Mouse (Mus musculus): ENCODE results near the gene Ptpn6. TPM values are rescaled to one million over a fixed set of nuclear protein-coding genes. Genes with fewer than 3 reads are reported as not detected.

Ptpn6 gene
- 1 to 10 TPM; 4.6 to 6.4 TPM for total RNA-seq (2021)
- long read RNA-seq, experiment 1, transcript Ptpn6-202 (16 exons, 2,219 nt) = major isoform, 7 of 13 reads
- long read RNA-seq, experiment 1, partial matches to known transcripts = 3 of 13 reads
- long read RNA-seq, experiment 1, other reads (novel, unspliced or antisense) = 3 of 13 reads
- long read RNA-seq, experiment 2, transcript Ptpn6-202 (16 exons, 2,219 nt) = major isoform, 9 of 11 reads
- long read RNA-seq, experiment 2, partial matches to known transcripts = 0 of 11 reads
- long read RNA-seq, experiment 2, other reads (novel, unspliced or antisense) = 1 of 11 reads

GRCm38 (mm10) chr6:124738511-124739023 is at the start of gene Ptpn6:
Ptpn6 (minus strand) TSS chr6:124738714.
- DNase-seq (ENCODE audit: low spot score in 2 of 2) = no peak

GRCm38 (mm10) chr6:124787722-124788121 is 49.2 kb upstream of the Ptpn6 start:
- DNase-seq (ENCODE audit: low spot score in 2 of 2) = no peak

GRCm38 (mm10) chr6:124786756-124787420 is 48.4 kb upstream of the Ptpn6 start:
- DNase-seq (ENCODE audit: low spot score in 2 of 2) = no peak

- DNase-seq (ENCODE audit: low spot score in 2 of 2) = no peak
These were observed 43.9 kb upstream of the Ptpn6 start for GRCm38 (mm10) chr6:124782436-124782835.

- no peak for DNase-seq (ENCODE audit: low spot score in 2 of 2)
These were observed 42.4 kb upstream of the Ptpn6 start for GRCm38 (mm10) chr6:124780917-124781316.

GRCm38 (mm10) chr6:124779984-124780416 is 41.5 kb upstream of the Ptpn6 start:
- DNase-seq (ENCODE audit: low spot score in 2 of 2) = no peak

- peak in 1 of 2 experiments; percentile 29 for DNase-seq (ENCODE audit: low spot score in 2 of 2)
These were observed 40.9 kb upstream of the Ptpn6 start, which contains the start of gene Lrrc23 for GRCm38 (mm10) chr6:124779222-124779983. Lrrc23 (minus strand) TSS chr6:124779727.

GRCm38 (mm10) chr6:124770511-124770910 is 32.0 kb upstream of the Ptpn6 start:
- DNase-seq (ENCODE audit: low spot score in 2 of 2) = no peak

DNA sequence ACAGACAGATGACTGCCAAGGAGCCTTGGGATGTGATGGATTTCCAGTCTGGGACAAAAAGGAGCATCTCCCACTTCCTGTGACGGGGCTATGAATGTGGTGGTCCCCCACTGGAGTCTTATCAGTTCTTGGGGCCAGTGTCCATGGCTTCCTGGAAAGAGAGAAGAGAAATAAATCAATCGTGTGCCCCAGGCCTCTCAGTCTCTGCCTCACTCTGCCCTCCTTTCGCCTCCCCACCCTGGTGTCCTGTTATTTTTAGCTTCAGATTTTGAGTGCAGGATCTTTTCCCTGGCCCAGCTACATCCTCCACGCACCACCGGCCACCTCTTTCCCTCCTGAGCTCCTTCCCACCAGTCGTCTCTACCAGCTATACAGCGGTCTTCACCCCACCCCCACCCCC is 31.5 kb upstream of the Ptpn6 start:
- DNase-seq (ENCODE audit: low spot score in 2 of 2) = no peak

- DNase-seq (ENCODE audit: low spot score in 2 of 2) = peak; percentile 59 to 69
These were observed 30.7 kb upstream of the Ptpn6 start, which contains the start of gene Eno2 for GRCm38 (mm10) chr6:124769101-124769765. Eno2 (minus strand) TSS chr6:124769673.

GRCm38 (mm10) chr6:124768704-124769044 is 30.2 kb upstream of the Ptpn6 start:
- DNase-seq (ENCODE audit: low spot score in 2 of 2) = no peak

GRCm38 (mm10) chr6:124767920-124768703 is 29.6 kb upstream of the Ptpn6 start:
- DNase-seq (ENCODE audit: low spot score in 2 of 2) = no peak

DNA sequence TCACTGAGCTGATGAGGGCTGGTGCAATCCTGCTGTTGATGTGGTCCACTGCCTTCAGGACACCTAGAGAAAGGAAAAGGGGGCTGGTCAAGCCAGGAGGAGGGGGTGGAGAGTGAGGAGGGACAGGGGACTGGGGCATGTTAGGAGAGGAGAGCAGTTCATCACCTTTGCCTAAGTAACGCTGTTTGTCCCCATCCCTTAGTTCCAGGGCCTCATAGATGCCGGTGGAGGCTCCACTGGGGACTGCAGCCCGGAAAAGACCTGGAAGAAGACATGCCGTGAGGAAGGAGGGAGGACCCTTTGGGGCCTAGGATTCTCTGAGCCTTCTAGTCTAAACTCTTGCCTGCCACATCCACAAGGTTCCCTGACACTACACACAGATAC is 29.0 kb upstream of the Ptpn6 start:
- no peak for DNase-seq (ENCODE audit: low spot score in 2 of 2)

DNA sequence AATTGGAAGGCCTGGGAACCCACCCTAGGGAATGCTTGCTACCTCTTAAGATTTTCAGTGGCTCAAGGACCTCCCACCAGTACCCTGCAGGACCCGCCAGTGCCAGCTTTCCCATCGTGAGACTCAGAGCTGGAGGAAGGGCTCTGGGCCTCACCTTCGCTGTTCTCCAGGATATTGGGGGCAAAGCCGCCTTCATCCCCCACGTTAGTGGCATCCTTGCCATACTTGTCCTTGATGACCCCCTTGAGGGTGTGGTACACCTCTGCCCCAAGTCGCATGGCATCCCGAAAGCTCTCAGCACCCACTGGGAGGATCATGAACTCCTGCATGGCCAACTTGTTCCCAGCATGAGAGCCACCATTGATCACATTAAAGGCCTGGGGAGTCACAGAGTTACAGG is 27.4 kb upstream of the Ptpn6 start:
- DNase-seq (ENCODE audit: low spot score in 2 of 2) = no peak

DNA sequence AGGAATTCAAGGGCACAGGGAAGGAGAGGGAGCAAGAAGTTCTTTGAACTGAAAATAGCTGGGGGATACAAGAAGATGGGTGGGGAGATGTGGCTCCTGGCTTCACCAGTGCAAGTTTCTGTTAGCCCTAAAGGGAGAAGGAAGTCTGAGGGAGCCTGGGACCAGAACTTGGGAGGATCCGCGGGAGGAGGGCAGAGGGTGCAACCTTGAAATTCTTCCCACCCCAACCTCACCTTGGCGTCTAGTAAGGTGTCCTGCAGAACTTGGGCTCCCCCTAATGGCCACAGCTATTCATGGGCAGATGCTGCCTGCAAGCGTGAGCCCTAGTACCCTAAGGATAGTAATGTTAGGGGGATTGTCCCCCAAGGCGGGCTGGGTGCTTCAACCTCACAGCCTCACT is 20.7 kb upstream of the Ptpn6 start:
- peak; percentile 58 to 80 for DNase-seq (ENCODE audit: low spot score in 2 of 2)

- DNase-seq (ENCODE audit: low spot score in 2 of 2) = no peak
These were observed 20.3 kb upstream of the Ptpn6 start for GRCm38 (mm10) chr6:124758849-124759232.

- DNase-seq (ENCODE audit: low spot score in 2 of 2) = peak in 1 of 2 experiments; percentile 58
These were observed 19.7 kb upstream of the Ptpn6 start for GRCm38 (mm10) chr6:124757909-124758848.

- DNase-seq (ENCODE audit: low spot score in 2 of 2) = no peak
These were observed 18.9 kb upstream of the Ptpn6 start for GRCm38 (mm10) chr6:124757351-124757880.

Measured in gastrocnemius, postnatal 4 days (tissue).